Mouse (Mus musculus) liver, embryonic 13.5 days (tissue): ENCODE data around the gene Pcnx. TPM values are rescaled to one million over a fixed set of nuclear protein-coding genes. Genes with fewer than 3 reads are reported as not detected.

ENCODE experiments used
- ATAC-seq: fragments of 200-750 bp; cut with Nextera tagmentation; 2 replicates; pipeline ENCODE4 v1.8.0; 2017; ENCODE audit warnings: low read depth, mild to moderate bottlenecking, moderate number of reproducible peaks, moderate library complexity
- DNase-seq: peaks from one replicate; pipeline ENCODE4 v3.0.0; 2022
- H3K27ac ChIP-seq: fragments of 300-500 bp; sonication (generic); 2 replicates; pipeline ENCODE4 v1.5.1; 2015; ENCODE audit warnings: moderate library complexity, mild to moderate bottlenecking, inconsistent platforms
- H3K27me3 ChIP-seq: fragments of 300-500 bp; sonication (generic); 2 replicates; pipeline ENCODE4 v1.6.1; 2015; ENCODE audit warnings: mild to moderate bottlenecking, inconsistent platforms
- H3K36me3 ChIP-seq: fragments of 300-500 bp; sonication (generic); 2 replicates; pipeline ENCODE4 v1.6.1; 2015; ENCODE audit warnings: mild to moderate bottlenecking, inconsistent platforms
- H3K4me1 ChIP-seq: fragments of 300-500 bp; sonication (generic); replicated peaks from 2 replicates; pipeline ENCODE4 v1.6.1; 2015; ENCODE audit warnings: inconsistent platforms
- H3K4me2 ChIP-seq: fragments of 300-500 bp; sonication (generic); 2 replicates; pipeline ENCODE4 v1.6.1; 2015; ENCODE audit warnings: inconsistent platforms, mild to moderate bottlenecking, moderate library complexity
- H3K4me3 ChIP-seq: fragments of 300-500 bp; sonication (generic); replicated peaks from 2 replicates; pipeline ENCODE4 v1.5.1; 2015; ENCODE audit warnings: mild to moderate bottlenecking, inconsistent platforms
- H3K9ac ChIP-seq: fragments of 300-500 bp; sonication (generic); 2 replicates; pipeline ENCODE4 v1.6.1; 2015; ENCODE audit warnings: mild to moderate bottlenecking, inconsistent platforms
- H3K9me3 ChIP-seq: fragments of 300-500 bp; sonication (generic); replicated peaks from 2 replicates; pipeline ENCODE4 v1.6.1; 2016; ENCODE audit warnings: inconsistent platforms
- WGBS: fragments of 180-500 bp; shearing (Covaris S2); methylation state at CpG from one replicate; pipeline ENCODE4 v1.1.7; 2015; ENCODE audit not compliant: insufficient replicate concordance; 5-methylcytosine and 5-hydroxymethylcytosine counted together
- polyA plus RNA-seq: library from polyadenylated mRNA; unstranded; fragments of >200 nt; fragmentation: Nextera tagmentation; extraction: Ambion mirVana; gene quantifications from 2 replicates; pipeline ENCODE4 v1.2.1, GENCODE M21; 2015

Pcnx gene
- polyA plus RNA-seq, 1 experiment from 2014 or later: 1.5 TPM

- Histone ChIP-seq H3K4me2 (no peak overlapping the region), H3K4me1 (no peaks in the 10 kb centered on the region), H3K27ac (no peak overlapping the region), H3K36me3 (no peaks in the 10 kb centered on the region), H3K9me3 (no peaks in the 10 kb centered on the region), H3K27me3 (no peaks in the 10 kb centered on the region), H3K9ac (no peak overlapping the region), H3K4me3 (no peak overlapping the region)
- no peak for ATAC-seq
- 71% methylated on average over 2 of the region's 2 CpGs for WGBS
- DNase-seq: no peak
These were observed 44.6 kb downstream of the Pcnx start for GRCm38 (mm10) chr12:81904456-81904855.

- no peak overlapping the region for H3K27ac ChIP-seq
- ATAC-seq (0 out of 2 replicates have a peak, but pooled peaks have one; percentile 41), DNase-seq (no peak)
- no peaks in the 10 kb centered on the region for H3K9me3 ChIP-seq
- no peaks in the 10 kb centered on the region for H3K36me3 ChIP-seq
- H3K4me1 ChIP-seq: peaks cover 5% of the 10 kb centered on the region
- H3K4me3 ChIP-seq: no peak overlapping the region
- no peak overlapping the region for H3K4me2 ChIP-seq
- 12% methylated on average over 2 of the region's 2 CpGs for WGBS
- no peaks in the 10 kb centered on the region for H3K27me3 ChIP-seq
- H3K9ac ChIP-seq: no peak overlapping the region
These were observed 46.0 kb downstream of the Pcnx start for GRCm38 (mm10) chr12:81905865-81906264.

GRCm38 (mm10) chr12:81907741-81908357, 48.0 kb downstream of the Pcnx start:
- no peaks in the 10 kb centered on the region for H3K9me3 ChIP-seq
- H3K4me2 ChIP-seq: no peak overlapping the region
- WGBS: 57% methylated on average over 4 of the region's 4 CpGs
- H3K4me1 ChIP-seq: peaks cover 5% of the 10 kb centered on the region
- H3K9ac ChIP-seq: no peak overlapping the region
- no peaks in the 10 kb centered on the region for H3K36me3 ChIP-seq
- DNase-seq (no peak), ATAC-seq (no peak)
- no peak overlapping the region for H3K27ac ChIP-seq
- H3K27me3 ChIP-seq: no peaks in the 10 kb centered on the region
- H3K4me3 ChIP-seq: no peak overlapping the region

GRCm38 (mm10) chr12:81910439-81910838, 50.6 kb downstream of the Pcnx start:
- no peak overlapping the region for H3K9ac ChIP-seq
- no peaks in the 10 kb centered on the region for H3K27me3 ChIP-seq
- no peak overlapping the region for H3K4me3 ChIP-seq
- 56% methylated on average over 5 of the region's 5 CpGs for WGBS
- no peak overlapping the region for H3K4me2 ChIP-seq
- no peaks in the 10 kb centered on the region for H3K36me3 ChIP-seq
- peaks cover 5% of the 10 kb centered on the region for H3K4me1 ChIP-seq
- DNase-seq (no peak), ATAC-seq (no peak)
- H3K9me3 ChIP-seq: no peaks in the 10 kb centered on the region
- H3K27ac ChIP-seq: no peak overlapping the region

- no peak for ATAC-seq
These were observed 55.5 kb downstream of the Pcnx start for GRCm38 (mm10) chr12:81915176-81915950.

GRCm38 (mm10) chr12:81918346-81918745, 58.5 kb downstream of the Pcnx start:
- Histone ChIP-seq H3K36me3 (peaks cover 4% of the 10 kb centered on the region; the same call in 1 of the 2 replicates), H3K27me3 (no peaks in the 10 kb centered on the region), H3K9ac (no peak overlapping the region), H3K9me3 (no peaks in the 10 kb centered on the region), H3K4me2 (no peak overlapping the region), H3K4me3 (no peak overlapping the region), H3K4me1 (no peaks in the 10 kb centered on the region), H3K27ac (no peak overlapping the region)
- ATAC-seq (no peak), DNase-seq (no peak)
- 78% methylated on average over 12 of the region's 12 CpGs for WGBS

More at GRCm38 (mm10) chr12:81915176-81915950, 55.5 kb downstream of the Pcnx start:
- H3K4me3 ChIP-seq: no peak overlapping the region
- H3K4me2 ChIP-seq: no peak overlapping the region
- no peaks in the 10 kb centered on the region for H3K27me3 ChIP-seq
- peak; percentile 15 for DNase-seq
- no peak overlapping the region for H3K27ac ChIP-seq
- peaks cover 4% of the 10 kb centered on the region; the same call in 1 of the 2 replicates for H3K36me3 ChIP-seq
- H3K4me1 ChIP-seq: peaks cover 3% of the 10 kb centered on the region
- no peaks in the 10 kb centered on the region for H3K9me3 ChIP-seq
- 45% methylated on average over 2 of the region's 2 CpGs for WGBS
- H3K9ac ChIP-seq: no peak overlapping the region

- no peaks in the 10 kb centered on the region for H3K9me3 ChIP-seq
- WGBS: 83% methylated on average over 14 of the region's 14 CpGs
- H3K4me1 ChIP-seq: no peaks in the 10 kb centered on the region
- peaks cover 4% of the 10 kb centered on the region; the same call in 1 of the 2 replicates for H3K36me3 ChIP-seq
- ATAC-seq: no peak
- no peak overlapping the region for H3K4me3 ChIP-seq
- H3K27ac ChIP-seq: no peak overlapping the region
- H3K9ac ChIP-seq: no peak overlapping the region
- no peak overlapping the region for H3K4me2 ChIP-seq
- no peak for DNase-seq
- H3K27me3 ChIP-seq: no peaks in the 10 kb centered on the region
These were observed 59.1 kb downstream of the Pcnx start for GRCm38 (mm10) chr12:81918886-81919285.

GRCm38 (mm10) chr12:81920027-81920426, 60.2 kb downstream of the Pcnx start:
- H3K4me1 ChIP-seq: no peaks in the 10 kb centered on the region
- peaks cover 4% of the 10 kb centered on the region; the same call in 1 of the 2 replicates for H3K36me3 ChIP-seq
- H3K9ac ChIP-seq: no peak overlapping the region
- no peak for ATAC-seq
- 85% methylated on average over 10 of the region's 10 CpGs for WGBS
- no peaks in the 10 kb centered on the region for H3K27me3 ChIP-seq
- no peak overlapping the region for H3K27ac ChIP-seq
- H3K4me2 ChIP-seq: no peak overlapping the region
- H3K9me3 ChIP-seq: no peaks in the 10 kb centered on the region
- H3K4me3 ChIP-seq: no peak overlapping the region
- no peak for DNase-seq

GRCm38 (mm10) chr12:81920614-81921013, 60.8 kb downstream of the Pcnx start:
- Histone ChIP-seq H3K27me3 (no peaks in the 10 kb centered on the region), H3K36me3 (peaks cover 4% of the 10 kb centered on the region; the same call in 1 of the 2 replicates), H3K9ac (no peak overlapping the region), H3K9me3 (no peaks in the 10 kb centered on the region), H3K4me3 (no peak overlapping the region), H3K4me1 (no peaks in the 10 kb centered on the region), H3K4me2 (no peak overlapping the region), H3K27ac (no peak overlapping the region)
- no peak for ATAC-seq
- WGBS: 70% methylated on average over 2 of the region's 2 CpGs
- DNase-seq: no peak

GRCm38 (mm10) chr12:81921785-81922184, 62.0 kb downstream of the Pcnx start:
- Histone ChIP-seq H3K27me3 (no peaks in the 10 kb centered on the region), H3K4me3 (no peak overlapping the region), H3K9ac (no peak overlapping the region), H3K9me3 (no peaks in the 10 kb centered on the region), H3K4me2 (no peak overlapping the region), H3K36me3 (peaks cover 4% of the 10 kb centered on the region; the same call in 1 of the 2 replicates), H3K27ac (no peak overlapping the region), H3K4me1 (no peaks in the 10 kb centered on the region)
- 70% methylated on average over 4 of the region's 4 CpGs for WGBS
- ATAC-seq (no peak), DNase-seq (no peak)

- WGBS: 32% methylated on average over 3 of the region's 3 CpGs
- Histone ChIP-seq H3K4me1 (no peaks in the 10 kb centered on the region), H3K27me3 (no peaks in the 10 kb centered on the region), H3K4me2 (no peak overlapping the region), H3K36me3 (peaks cover 4% of the 10 kb centered on the region; the same call in 1 of the 2 replicates), H3K9me3 (no peaks in the 10 kb centered on the region), H3K27ac (no peak overlapping the region), H3K4me3 (no peak overlapping the region), H3K9ac (no peak overlapping the region)
- ATAC-seq (no peak), DNase-seq (no peak)
These were observed 63.0 kb downstream of the Pcnx start for GRCm38 (mm10) chr12:81922838-81923237.
